Mouse (Mus musculus) midbrain, embryonic 11.5 days (tissue): ENCODE results near the gene Pck2. TPM values are rescaled to one million over a fixed set of nuclear protein-coding genes. Genes with fewer than 3 reads are reported as not detected.
A peak's percentile ranks its signal among the peaks of the same experiment; 100 is the strongest.

Experiments
- ATAC-seq: fragments of 200-750 bp; cut with Nextera tagmentation; 2 replicates; pipeline ENCODE4 v1.8.0; 2017; ENCODE audit warnings: moderate TSS enrichment, moderate library complexity; ENCODE audit not compliant: low FRiP score
- DNase-seq: peaks from one replicate; pipeline ENCODE4 v3.0.0; 2015; ENCODE audit warnings: low spot score; ENCODE audit errors: missing footprints
- H3K27ac ChIP-seq: fragments of 300-500 bp; sonication (generic); 2 replicates; pipeline ENCODE4 v1.5.1; 2014; ENCODE audit warnings: low read depth, low read length
- H3K27me3 ChIP-seq: fragments of 300-500 bp; sonication (generic); 2 replicates; pipeline ENCODE4 v1.6.1; 2014; ENCODE audit warnings: mild to moderate bottlenecking, low read length, moderate library complexity, mixed read lengths; ENCODE audit not compliant: control insufficient read depth, insufficient read depth
- H3K36me3 ChIP-seq: fragments of 300-500 bp; sonication (generic); 2 replicates; pipeline ENCODE4 v1.6.1; 2014; ENCODE audit warnings: mild to moderate bottlenecking, low read length, moderate library complexity, mixed read lengths; ENCODE audit not compliant: control insufficient read depth, insufficient read depth
- H3K4me1 ChIP-seq: fragments of 300-500 bp; sonication (generic); 2 replicates; pipeline ENCODE4 v1.6.1; 2014; ENCODE audit warnings: low read length; ENCODE audit not compliant: control insufficient read depth, insufficient read depth
- H3K4me2 ChIP-seq: fragments of 300-500 bp; sonication (generic); 2 replicates; pipeline ENCODE4 v1.6.1; 2014; ENCODE audit warnings: mild to moderate bottlenecking, moderate library complexity
- H3K4me3 ChIP-seq: fragments of 300-500 bp; sonication (generic); 2 replicates; pipeline ENCODE4 v1.5.1; 2014; ENCODE audit warnings: low read depth, low read length
- H3K9ac ChIP-seq: fragments of 300-500 bp; sonication (generic); 2 replicates; pipeline ENCODE4 v1.6.1; 2014; ENCODE audit warnings: low read length
- H3K9me3 ChIP-seq: fragments of 300-500 bp; sonication (generic); 2 replicates; pipeline ENCODE4 v1.6.1; 2016; ENCODE audit warnings: low read length; ENCODE audit not compliant: control insufficient read depth
- WGBS: fragments of 180-500 bp; shearing (Covaris S2); extraction: QIAGEN DNeasy Blood & Tissue Kit; methylation state at CpG from one replicate; pipeline ENCODE4 v1.1.7; 2014; 5-methylcytosine and 5-hydroxymethylcytosine counted together
- polyA plus RNA-seq: library from polyadenylated mRNA; unstranded; fragments of >200 nt; fragmentation: Nextera tagmentation; extraction: Ambion mirVana; gene quantifications from 2 replicates; pipeline ENCODE4 v1.2.1, GENCODE M21; 2014

The Pck2 gene
- polyA plus RNA-seq, 1 experiment from 2014 or later: 10.7 TPM

GRCm38 (mm10) chr14:55524062-55524461, 16.0 kb upstream of the Pck2 start:
- no peak for DNase-seq
- H3K4me1 ChIP-seq: peaks cover 2% of the 10 kb centered on the region; the same call in 1 of the 2 replicates

GRCm38 (mm10) chr14:55524785-55525184, 15.3 kb upstream of the Pck2 start, which contains the start of gene Nrl:
Gene Nrl, minus strand, starts transcription at chr14:55524981.
- Histone ChIP-seq H3K9ac (no peak within 1 kb of the TSS), H3K27me3 (peaks cover 4% of the 10 kb centered on the region; the same call in 1 of the 2 replicates), H3K36me3 (no peaks in the 10 kb centered on the region), H3K9me3 (no peaks in the 10 kb centered on the region), H3K4me2 (no peak within 1 kb of the TSS), H3K4me3 (no peak within 1 kb of the TSS), H3K27ac (no peak within 1 kb of the TSS), H3K4me1 (peaks cover 2% of the 10 kb centered on the region; the same call in 1 of the 2 replicates)
- WGBS: 42% methylated on average over 8 of the region's 8 CpGs
- no peak for DNase-seq
- ATAC-seq: no peak

More at GRCm38 (mm10) chr14:55524062-55524461, 16.0 kb upstream of the Pck2 start:
- H3K9ac ChIP-seq: no peak overlapping the region
- no peaks in the 10 kb centered on the region for H3K9me3 ChIP-seq
- WGBS: 75% methylated on average over 4 of the region's 4 CpGs
- ATAC-seq: no peak
- H3K4me2 ChIP-seq: no peak overlapping the region
- peaks cover 4% of the 10 kb centered on the region; the same call in 1 of the 2 replicates for H3K27me3 ChIP-seq
- H3K4me3 ChIP-seq: no peak overlapping the region
- H3K36me3 ChIP-seq: no peaks in the 10 kb centered on the region
- H3K27ac ChIP-seq: no peak overlapping the region

DNA sequence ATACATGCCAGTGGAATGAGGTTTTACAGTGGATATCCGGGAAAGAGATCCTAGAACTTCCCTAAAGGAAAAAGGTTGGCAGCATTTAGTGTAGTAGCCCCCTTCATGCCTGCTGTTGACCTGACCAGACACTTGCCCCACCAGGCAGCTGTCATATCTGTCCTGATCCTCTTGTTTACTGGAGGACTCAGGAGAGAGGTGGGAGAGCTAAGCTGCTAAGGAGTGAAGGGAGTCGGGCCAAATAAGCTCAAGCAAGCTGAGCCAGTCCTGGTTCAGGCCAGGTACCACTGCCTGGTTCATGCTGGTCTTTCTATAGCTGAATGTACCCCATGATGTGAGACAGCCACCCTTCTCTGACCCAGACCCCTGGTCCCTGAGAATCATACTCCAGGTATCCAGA, 13.4 kb upstream of the Pck2 start:
- H3K4me2 ChIP-seq: no peak overlapping the region
- no peak overlapping the region for H3K27ac ChIP-seq
- H3K4me1 ChIP-seq: no peaks in the 10 kb centered on the region
- peaks cover 4% of the 10 kb centered on the region; the same call in 1 of the 2 replicates for H3K27me3 ChIP-seq
- no peaks in the 10 kb centered on the region for H3K36me3 ChIP-seq
- 94% methylated on average over 2 of the region's 2 CpGs for WGBS
- no peak overlapping the region for H3K4me3 ChIP-seq
- no peak overlapping the region for H3K9ac ChIP-seq
- ATAC-seq: no peak
- no peaks in the 10 kb centered on the region for H3K9me3 ChIP-seq
- no peak for DNase-seq

- no peak for ATAC-seq
- H3K36me3 ChIP-seq: no peaks in the 10 kb centered on the region
- H3K27me3 ChIP-seq: no peaks in the 10 kb centered on the region
- no peak overlapping the region for H3K4me3 ChIP-seq
- no peak for DNase-seq
- no peak overlapping the region for H3K27ac ChIP-seq
- no peaks in the 10 kb centered on the region for H3K4me1 ChIP-seq
- H3K9ac ChIP-seq: no peak overlapping the region
- no peak overlapping the region for H3K4me2 ChIP-seq
- no peaks in the 10 kb centered on the region for H3K9me3 ChIP-seq
- 21% methylated on average over 3 of the region's 3 CpGs for WGBS
Measured at GRCm38 (mm10) chr14:55527940-55528339, 12.1 kb upstream of the Pck2 start.

DNA sequence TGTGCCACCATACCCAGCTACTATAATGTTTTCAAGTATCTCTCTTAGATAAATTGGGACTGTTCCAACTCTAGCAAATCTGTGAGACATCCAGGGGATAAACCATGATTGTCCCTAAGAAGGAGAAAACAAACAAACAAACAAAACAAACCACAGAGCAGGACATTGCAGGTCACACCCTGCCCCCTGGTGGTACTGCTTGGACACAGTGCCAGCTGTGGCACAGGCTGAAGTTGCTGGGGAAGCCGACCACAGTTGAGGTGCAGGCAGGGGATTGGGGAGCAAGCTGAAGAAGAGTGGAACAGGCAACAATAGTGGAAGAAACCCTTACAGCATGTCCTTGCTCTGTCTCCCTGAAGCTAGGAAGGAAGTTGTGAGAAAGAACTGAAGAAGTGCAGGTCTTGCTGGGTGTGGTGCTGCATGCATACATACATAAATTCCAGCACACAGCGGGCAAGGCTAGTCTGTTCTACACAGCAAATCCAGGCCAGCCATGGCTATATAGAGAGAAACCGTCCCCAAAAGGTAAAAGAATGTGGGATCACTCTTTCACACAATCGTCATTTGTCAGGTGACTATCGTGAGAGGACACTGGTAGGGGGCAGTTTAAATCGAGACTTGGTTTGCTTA, 3.8 kb upstream of the Pck2 start:
- Histone ChIP-seq H3K27me3 (no peaks in the 10 kb centered on the region), H3K9me3 (no peaks in the 10 kb centered on the region), H3K36me3 (no peaks in the 10 kb centered on the region), H3K4me2 (no peak overlapping the region), H3K4me1 (peaks cover 8% of the 10 kb centered on the region; the same call in 1 of the 2 replicates), H3K27ac (no peak overlapping the region), H3K9ac (no peak overlapping the region), H3K4me3 (no peak overlapping the region)
- no peak for DNase-seq
- ATAC-seq: no peak
- 57% methylated on average over 6 of the region's 6 CpGs for WGBS

DNA sequence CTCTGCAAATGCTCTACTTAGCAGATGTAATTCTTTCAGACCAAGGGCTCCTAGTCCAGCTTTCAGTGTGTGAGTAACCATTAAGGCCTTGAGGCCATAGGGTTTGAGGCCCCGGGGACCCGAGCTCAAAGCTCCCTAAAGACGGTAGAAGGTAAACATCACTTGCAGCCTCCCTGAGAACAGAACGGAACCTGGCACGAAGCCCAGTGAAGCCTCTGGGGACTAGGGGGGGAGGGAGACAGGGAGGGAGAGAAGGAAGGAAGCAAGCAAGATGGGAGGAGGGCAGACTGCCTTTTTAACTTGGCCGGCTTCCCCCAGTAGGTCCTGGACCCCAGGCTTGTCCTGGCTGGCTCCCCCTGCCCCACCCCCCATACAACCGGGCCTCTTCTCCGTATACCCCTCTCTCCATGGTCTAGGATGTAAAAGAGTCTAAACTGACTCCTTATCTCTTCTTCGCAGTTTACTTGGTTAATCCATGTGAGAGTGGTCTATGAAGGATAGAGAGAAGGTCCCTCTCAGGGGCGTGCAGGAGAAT, 788 bp downstream of the Pck2 start:
- H3K27me3 ChIP-seq: no peaks in the 10 kb centered on the region
- no peaks in the 10 kb centered on the region; the same call in 1 of the 2 replicates for H3K36me3 ChIP-seq
- H3K4me2 ChIP-seq: peak overlapping the region; percentile 54
- 9% methylated on average over 10 of the region's 10 CpGs for WGBS
- no peaks in the 10 kb centered on the region for H3K9me3 ChIP-seq
- H3K9ac ChIP-seq: peak overlapping the region; percentile 43
- peaks cover 9% of the 10 kb centered on the region; the same call in 1 of the 2 replicates for H3K4me1 ChIP-seq
- DNase-seq: peak; percentile 92
- peak; percentile 4; the same call in 1 of the 2 replicates for ATAC-seq
- peak overlapping the region; percentile 31 for H3K4me3 ChIP-seq
- 0 out of 2 replicates have a peak overlapping the region, but pooled peaks have one; percentile 1 for H3K27ac ChIP-seq

DNA sequence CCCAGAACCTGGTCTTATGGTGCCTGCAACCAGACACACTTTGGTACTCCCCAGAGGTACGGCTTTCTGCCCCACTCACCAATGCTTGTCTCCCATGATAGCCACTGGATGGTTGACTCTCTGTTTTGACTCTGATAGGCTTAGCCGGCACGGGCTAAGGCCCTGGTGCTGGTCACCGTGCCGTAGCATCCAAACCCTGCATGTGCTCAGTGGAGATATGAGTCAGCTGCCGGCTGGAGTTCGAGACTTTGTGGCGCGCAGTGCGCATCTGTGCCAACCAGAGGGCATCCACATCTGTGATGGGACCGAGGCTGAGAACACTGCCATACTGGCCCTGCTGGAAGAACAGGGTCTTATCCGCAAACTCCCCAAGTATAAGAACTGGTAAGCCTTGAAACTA, 2.2 kb downstream of the Pck2 start:
- Histone ChIP-seq H3K9me3 (no peaks in the 10 kb centered on the region), H3K9ac (no peak overlapping the region), H3K36me3 (no peaks in the 10 kb centered on the region; the same call in 1 of the 2 replicates), H3K4me3 (no peak overlapping the region), H3K27me3 (no peaks in the 10 kb centered on the region), H3K27ac (no peak overlapping the region), H3K4me1 (peaks cover 9% of the 10 kb centered on the region; the same call in 1 of the 2 replicates), H3K4me2 (no peak overlapping the region)
- WGBS: 95% methylated on average over 12 of the region's 12 CpGs
- DNase-seq (no peak), ATAC-seq (no peak)

GRCm38 (mm10) chr14:55544334-55544733, 4.3 kb downstream of the Pck2 start:
- 91% methylated on average over 9 of the region's 9 CpGs for WGBS

GRCm38 (mm10) chr14:55550191-55550590, 10.1 kb downstream of the Pck2 start:
- 88% methylated on average over 6 of the region's 6 CpGs for WGBS
- no peak overlapping the region for H3K27ac ChIP-seq
- no peak for ATAC-seq
- H3K9ac ChIP-seq: no peak overlapping the region
- no peaks in the 10 kb centered on the region for H3K36me3 ChIP-seq
- no peaks in the 10 kb centered on the region for H3K4me1 ChIP-seq
- no peak overlapping the region for H3K4me3 ChIP-seq
- DNase-seq: no peak
- H3K9me3 ChIP-seq: no peaks in the 10 kb centered on the region
- no peak overlapping the region for H3K4me2 ChIP-seq
- H3K27me3 ChIP-seq: no peaks in the 10 kb centered on the region

More at GRCm38 (mm10) chr14:55544334-55544733, 4.3 kb downstream of the Pck2 start:
- no peaks in the 10 kb centered on the region; the same call in 1 of the 2 replicates for H3K36me3 ChIP-seq
- DNase-seq (no peak), ATAC-seq (no peak)
- H3K4me2 ChIP-seq: no peak overlapping the region
- peaks cover 9% of the 10 kb centered on the region; the same call in 1 of the 2 replicates for H3K4me1 ChIP-seq
- no peaks in the 10 kb centered on the region for H3K27me3 ChIP-seq
- no peak overlapping the region for H3K27ac ChIP-seq
- H3K9me3 ChIP-seq: no peaks in the 10 kb centered on the region
- no peak overlapping the region for H3K9ac ChIP-seq
- no peak overlapping the region for H3K4me3 ChIP-seq
